In the genomic region with DNA sequence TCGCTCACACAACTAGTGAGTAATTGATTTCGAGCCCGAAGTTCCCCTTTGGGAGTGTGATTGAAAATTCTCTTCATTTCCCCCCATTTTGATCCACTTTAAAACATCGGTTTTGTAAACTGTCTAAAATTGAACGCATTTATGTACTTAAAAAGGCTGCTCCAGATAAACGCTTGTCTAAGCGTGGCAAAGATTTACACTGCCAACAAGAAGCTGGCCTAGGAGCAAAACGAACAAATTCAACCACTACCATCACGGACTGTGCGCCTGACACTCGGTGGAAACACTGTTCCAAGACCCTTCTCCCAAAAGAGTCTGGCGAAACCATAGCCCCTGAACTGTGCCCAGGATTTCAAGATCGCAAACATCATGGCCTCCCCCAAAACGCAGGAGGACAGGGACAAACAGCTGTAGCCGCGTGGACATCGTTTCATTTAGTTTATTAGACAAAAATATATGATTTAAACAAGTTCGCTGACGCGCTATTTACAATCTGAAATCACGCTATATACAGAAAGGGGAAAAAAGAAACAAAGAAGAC, we compare ENCODE assay signal across 11 mouse cellular contexts. TPM values are rescaled to one million over a fixed set of nuclear protein-coding genes. Genes with fewer than 3 reads are reported as not detected.
DNase-seq lines count a peak whose midpoint lies in the region; ATAC-seq lines count a peak whose summit lies in the region.
"Had no signal": no experiment of that assay in that cellular context is flagged by ENCODE, and none has a peak within 500 bp of the region (broad histone marks: within the 10 kb centered on the region; RNA-seq: fewer than 3 reads in every experiment).

No protein-coding gene starts in this region.

- DNase-seq in kidney, adult 18-20 months, result peak; percentile 16
- DNase-seq in kidney, postnatal 36 days, result no peak
- DNase-seq in embryo, embryonic 9.5 days (ENCODE audit: extremely low spot score), result peak; percentile 55
- no peak for DNase-seq in frontal cortex, postnatal 14 days (ENCODE audit: low spot score in 2 of 2)
- DNase-seq in ovary, postnatal 10 days (ENCODE audit: low spot score), result no peak
- DNase-seq in adrenal gland, postnatal 4 days (ENCODE audit: low spot score in 2 of 2), result no peak
- DNase-seq: adrenal gland, postnatal 25 days had no signal

- H3K4me1 ChIP-seq in hindbrain, embryonic 12.5 days, result peaks cover 72% of the 10 kb centered on the region
- H3K4me1 ChIP-seq in midbrain, embryonic 16.5 days (ENCODE audit: control insufficient read depth, insufficient read depth, low read length), result peaks cover 20% of the 10 kb centered on the region

- no peak for ATAC-seq in hindbrain, embryonic 12.5 days (ENCODE audit: low FRiP score)
- no peak for ATAC-seq in midbrain, embryonic 16.5 days

- H3K4me3 ChIP-seq in hindbrain, embryonic 12.5 days, result peak overlapping the region; percentile 78
- peak overlapping the region; percentile 53 for H3K4me3 ChIP-seq in midbrain, embryonic 16.5 days (ENCODE audit: low read depth, low read length)

- peak overlapping the region; percentile 82 for H3K27ac ChIP-seq in hindbrain, embryonic 12.5 days
- H3K27ac ChIP-seq in midbrain, embryonic 16.5 days (ENCODE audit: low read length), result peak overlapping the region; percentile 79

- H3K36me3 ChIP-seq in hindbrain, embryonic 12.5 days, result peaks cover 6% of the 10 kb centered on the region
- H3K36me3 ChIP-seq in midbrain, embryonic 16.5 days (ENCODE audit: control insufficient read depth, insufficient read depth, low read length), result no peaks in the 10 kb centered on the region; the same call in 1 of the 2 replicates

- H3K4me2 ChIP-seq in hindbrain, embryonic 12.5 days (replicated peaks), result peak overlapping the region; percentile 67
- H3K4me2 ChIP-seq in midbrain, embryonic 16.5 days (ENCODE audit: low read length), result peak overlapping the region; percentile 60

- H3K9me3 ChIP-seq in hindbrain, embryonic 12.5 days (replicated peaks), result no peaks in the 10 kb centered on the region
- H3K9me3 ChIP-seq in midbrain, embryonic 16.5 days (replicated peaks; ENCODE audit: control insufficient read depth, low read length, poor library complexity, severe bottlenecking), result no peaks in the 10 kb centered on the region

- H3K27me3 ChIP-seq in hindbrain, embryonic 12.5 days, result peaks cover 49% of the 10 kb centered on the region
- peaks cover 11% of the 10 kb centered on the region for H3K27me3 ChIP-seq in midbrain, embryonic 16.5 days (ENCODE audit: control insufficient read depth, insufficient read depth, low read depth, low read length)

- H3K9ac ChIP-seq in hindbrain, embryonic 12.5 days, result peak overlapping the region; percentile 80
- peak overlapping the region; percentile 69 for H3K9ac ChIP-seq in midbrain, embryonic 16.5 days (ENCODE audit: low read depth, low read length)

- 7% methylated on average over 21 of the region's 21 CpGs for WGBS in hindbrain, embryonic 12.5 days
- WGBS in midbrain, embryonic 16.5 days, result 7% methylated on average over 21 of the region's 21 CpGs

RNA-seq across cellular contexts. Expression of a gene that starts 5.6 kb away (rescaled TPM):
- 16.1 and 18.6 TPM in 2 replicates for polyA plus RNA-seq in hindbrain, embryonic 12.5 days (2016; fragmentation: Nextera tagmentation; extraction: Ambion mirVana)
- 9.6 and 10.3 TPM in 2 replicates for polyA plus RNA-seq in midbrain, embryonic 16.5 days (2015; fragmentation: Nextera tagmentation; extraction: Ambion mirVana)
- total RNA-seq in adrenal gland, postnatal 4 days (2021), result 1 to 10 TPM in 1 of 2 experiments, under 1 TPM in 1; 0.73 to 8.2 TPM
- total RNA-seq: adrenal gland, postnatal 25 days; hematopoietic stem cell, adult 5-6 weeks had no signal
- polyA plus RNA-seq: spleen, adult 2 months had no signal

Comparison
In these comparisons a context has a peak if more than half of its experiments do, and no peak if none do; other contexts are left out.
1. DNase-seq: peak in kidney, adult 18-20 months (single experiment) and embryo, embryonic 9.5 days (single experiment); none in kidney, postnatal 36 days (0 of 2), frontal cortex, postnatal 14 days (0 of 2), ovary, postnatal 10 days (single experiment) and adrenal gland, postnatal 4 days (0 of 2).